Mouse (Mus musculus) left cerebral cortex, adult 11 months (tissue): ENCODE measurements around the gene Aoc1.
"Not testable (repeated sequence)": the region's sequence is repeated elsewhere in the genome, so short reads cannot be mapped to it uniquely, and the experiment has no call there.

ENCODE experiments used
- DNase-seq: peaks from one replicate; pipeline ENCODE4 v3.0.0; 2022; ENCODE audit warnings: low spot score

The Aoc1 gene

GRCm38 (mm10) chr6:48861616-48862280 is 10.9 kb upstream of the Aoc1 start:
- no peak for DNase-seq

GRCm38 (mm10) chr6:48862816-48863215 is 9.9 kb upstream of the Aoc1 start:
- no peak for DNase-seq

- DNase-seq: no peak
Observed at GRCm38 (mm10) chr6:48863488-48863887, 9.2 kb upstream of the Aoc1 start.

GRCm38 (mm10) chr6:48864181-48864580 is 8.5 kb upstream of the Aoc1 start:
- DNase-seq: no peak

- no peak for DNase-seq
Observed at GRCm38 (mm10) chr6:48864723-48865122, 8.0 kb upstream of the Aoc1 start.

GRCm38 (mm10) chr6:48865152-48865745 is 7.4 kb upstream of the Aoc1 start:
- no peak for DNase-seq

- DNase-seq: not testable (repeated sequence)
Observed at GRCm38 (mm10) chr6:48866355-48866950, 6.2 kb upstream of the Aoc1 start.

- DNase-seq: no peak
Observed at GRCm38 (mm10) chr6:48867158-48867557, 5.5 kb upstream of the Aoc1 start.

- DNase-seq: no peak
Observed at GRCm38 (mm10) chr6:48869774-48870173, 2.9 kb upstream of the Aoc1 start.

- DNase-seq: no peak
Observed at GRCm38 (mm10) chr6:48874576-48874975, 1.9 kb downstream of the Aoc1 start.

GRCm38 (mm10) chr6:48875515-48875914 is 2.8 kb downstream of the Aoc1 start:
- no peak for DNase-seq

GRCm38 (mm10) chr6:48876510-48877135 is 3.9 kb downstream of the Aoc1 start:
- no peak for DNase-seq

GRCm38 (mm10) chr6:48894203-48894602 is 21.5 kb downstream of the Aoc1 start:
- DNase-seq: no peak

GRCm38 (mm10) chr6:48894938-48895818 is 22.5 kb downstream of the Aoc1 start:
- DNase-seq: no peak

- no peak for DNase-seq
Observed at GRCm38 (mm10) chr6:48895941-48896340, 23.2 kb downstream of the Aoc1 start.

GRCm38 (mm10) chr6:48896956-48897355 is 24.3 kb downstream of the Aoc1 start:
- DNase-seq: no peak

GRCm38 (mm10) chr6:48901316-48901715 is 28.6 kb downstream of the Aoc1 start:
- not testable (repeated sequence) for DNase-seq

GRCm38 (mm10) chr6:48902511-48903406 is 30.1 kb downstream of the Aoc1 start:
- DNase-seq: no peak

- DNase-seq: no peak
Observed at GRCm38 (mm10) chr6:48903437-48903836, 30.7 kb downstream of the Aoc1 start.

- DNase-seq: no peak
Observed at GRCm38 (mm10) chr6:48905606-48906005, 32.9 kb downstream of the Aoc1 start.

GRCm38 (mm10) chr6:48906371-48906770 is 33.7 kb downstream of the Aoc1 start:
- DNase-seq: no peak
